Mouse (Mus musculus) cortical plate, adult 2 months (tissue): ENCODE data around the gene 1700088E04Rik.

Source experiments
- CTCF ChIP-seq: fragments of 200-500 bp; IDR thresholded peaks from 2 replicates; pipeline ENCODE4 v1.5.1; 2011; ENCODE audit warnings: mild to moderate bottlenecking, control low read depth, low read length; ENCODE audit not compliant: insufficient read depth; ENCODE audit errors: extremely low read depth
- POLR2A ChIP-seq: fragments of 200-500 bp; IDR thresholded peaks from 2 replicates; pipeline ENCODE4 v1.6.1; 2011; ENCODE audit warnings: mild to moderate bottlenecking, low read length, control low read depth; ENCODE audit not compliant: insufficient read depth; ENCODE audit errors: extremely low read depth

- TF ChIP-seq CTCF, result peak; percentile 93
- TF ChIP-seq POLR2A, result no peak
These were observed 7.5 kb upstream of the 1700088E04Rik start for GRCm38 (mm10) chr15:79148533-79148932.
